Mouse (Mus musculus) retina, postnatal 1 day (tissue): ENCODE results near the gene Lrrc18.

Experiments used
- DNase-seq: peaks from one replicate; pipeline ENCODE4 v3.0.0-alpha.2; 2012

The Lrrc18 gene

GRCm38 (mm10) chr14:32991082-32991481 is at the start of gene Lrrc18:
Gene Lrrc18, plus strand, starts transcription at chr14:32991382.
- no peak for DNase-seq

- DNase-seq = no peak
Measured at GRCm38 (mm10) chr14:32947512-32947911, 43.7 kb upstream of the Lrrc18 start.

- peak; percentile 85 for DNase-seq
Measured at GRCm38 (mm10) chr14:32950312-32951301, 40.6 kb upstream of the Lrrc18 start.

GRCm38 (mm10) chr14:32956486-32956885 is 34.7 kb upstream of the Lrrc18 start:
- DNase-seq = no peak

GRCm38 (mm10) chr14:32958671-32959070 is 32.5 kb upstream of the Lrrc18 start:
- DNase-seq = no peak

GRCm38 (mm10) chr14:32960481-32960880 is 30.7 kb upstream of the Lrrc18 start:
- peak; percentile 85 for DNase-seq

GRCm38 (mm10) chr14:32964742-32965141 is 26.4 kb upstream of the Lrrc18 start:
- DNase-seq = no peak

GRCm38 (mm10) chr14:32970700-32971099 is 20.5 kb upstream of the Lrrc18 start:
- DNase-seq = no peak

- DNase-seq = no peak
Measured at GRCm38 (mm10) chr14:32984176-32984738, 6.9 kb upstream of the Lrrc18 start.

- DNase-seq = no peak
Measured at GRCm38 (mm10) chr14:32986659-32987058, 4.5 kb upstream of the Lrrc18 start.

- DNase-seq = peak; percentile 71
Measured at GRCm38 (mm10) chr14:32994954-32995636, 3.9 kb downstream of the Lrrc18 start.

GRCm38 (mm10) chr14:32999511-32999910 is 8.3 kb downstream of the Lrrc18 start:
- peak; percentile 29 for DNase-seq

GRCm38 (mm10) chr14:33000112-33000979 is 9.2 kb downstream of the Lrrc18 start:
- DNase-seq = peak; percentile 32

- DNase-seq = no peak
Measured at GRCm38 (mm10) chr14:33005114-33005513, 13.9 kb downstream of the Lrrc18 start.

- no peak for DNase-seq
Measured at GRCm38 (mm10) chr14:33007638-33008037, 16.5 kb downstream of the Lrrc18 start.

GRCm38 (mm10) chr14:33019050-33019449 is 27.9 kb downstream of the Lrrc18 start:
- no peak for DNase-seq

GRCm38 (mm10) chr14:33019606-33020005 is 28.4 kb downstream of the Lrrc18 start:
- DNase-seq = no peak

- DNase-seq = no peak
Measured at GRCm38 (mm10) chr14:33030849-33031248, 39.7 kb downstream of the Lrrc18 start.

GRCm38 (mm10) chr14:33033424-33033823 is 42.2 kb downstream of the Lrrc18 start:
- peak; percentile 49 for DNase-seq

- DNase-seq = no peak
Measured at GRCm38 (mm10) chr14:33035386-33035785, 44.2 kb downstream of the Lrrc18 start.

GRCm38 (mm10) chr14:33036811-33037210 is 45.6 kb downstream of the Lrrc18 start:
- no peak for DNase-seq

- no peak for DNase-seq
Measured at GRCm38 (mm10) chr14:33045217-33045616, 54.0 kb downstream of the Lrrc18 start.
